Mouse (Mus musculus) mesoderm, embryonic 11.5 days (tissue): Measurements from ENCODE around the gene Disc1.

Experiments
- DNase-seq: peaks from one replicate; pipeline ENCODE4 v3.0.0-alpha.2; 2012; ENCODE audit warnings: low read depth, low spot score

Gene Disc1

GRCm38 (mm10) chr8:125220608-125221007 is 166.6 kb downstream of the Disc1 start:
- DNase-seq, result no peak

GRCm38 (mm10) chr8:125221062-125221461 is 167.1 kb downstream of the Disc1 start:
- no peak for DNase-seq

GRCm38 (mm10) chr8:125223031-125223753 is 169.2 kb downstream of the Disc1 start:
- DNase-seq, result no peak

- no peak for DNase-seq
Measured at GRCm38 (mm10) chr8:125224271-125224699, 170.3 kb downstream of the Disc1 start.

GRCm38 (mm10) chr8:125225266-125225665 is 171.3 kb downstream of the Disc1 start:
- no peak for DNase-seq

GRCm38 (mm10) chr8:125226989-125227624 is 173.1 kb downstream of the Disc1 start:
- DNase-seq, result no peak

- no peak for DNase-seq
Measured at GRCm38 (mm10) chr8:125230526-125231131, 176.6 kb downstream of the Disc1 start.

- DNase-seq, result no peak
Measured at GRCm38 (mm10) chr8:125232724-125233123, 178.7 kb downstream of the Disc1 start.

GRCm38 (mm10) chr8:125235898-125236835 is 182.2 kb downstream of the Disc1 start:
- DNase-seq, result peak; percentile 50

GRCm38 (mm10) chr8:125240763-125241162 is 186.8 kb downstream of the Disc1 start:
- no peak for DNase-seq

- DNase-seq, result no peak
Measured at GRCm38 (mm10) chr8:125242382-125242781, 188.4 kb downstream of the Disc1 start.

GRCm38 (mm10) chr8:125242921-125243320 is 188.9 kb downstream of the Disc1 start:
- DNase-seq, result no peak

- no peak for DNase-seq
Measured at GRCm38 (mm10) chr8:125246737-125247292, 192.8 kb downstream of the Disc1 start.

- no peak for DNase-seq
Measured at GRCm38 (mm10) chr8:125247349-125247748, 193.4 kb downstream of the Disc1 start.

GRCm38 (mm10) chr8:125252946-125253345 is 199.0 kb downstream of the Disc1 start:
- DNase-seq, result no peak

GRCm38 (mm10) chr8:125253505-125254180 is 199.6 kb downstream of the Disc1 start:
- no peak for DNase-seq

GRCm38 (mm10) chr8:125254188-125255005 is 200.4 kb downstream of the Disc1 start:
- peak; percentile 92 for DNase-seq

- DNase-seq, result no peak
Measured at GRCm38 (mm10) chr8:125255006-125255685, 201.2 kb downstream of the Disc1 start.

GRCm38 (mm10) chr8:125257660-125258059 is 203.7 kb downstream of the Disc1 start:
- no peak for DNase-seq
